Mouse (Mus musculus) liver, adult 2 months (tissue): ENCODE measurements around the gene Cx3cr1.

Experiments
- CTCF ChIP-seq: fragments of 200-500 bp; IDR thresholded peaks from 2 replicates; pipeline ENCODE4 v1.5.1; 2011; ENCODE audit warnings: low read depth, low read length, control low read depth
- POLR2A ChIP-seq: fragments of 200-500 bp; IDR thresholded peaks from 2 replicates; pipeline ENCODE4 v1.6.1; 2011; ENCODE audit warnings: low read length, control low read depth; ENCODE audit not compliant: insufficient read depth; ENCODE audit errors: extremely low read depth

DNA sequence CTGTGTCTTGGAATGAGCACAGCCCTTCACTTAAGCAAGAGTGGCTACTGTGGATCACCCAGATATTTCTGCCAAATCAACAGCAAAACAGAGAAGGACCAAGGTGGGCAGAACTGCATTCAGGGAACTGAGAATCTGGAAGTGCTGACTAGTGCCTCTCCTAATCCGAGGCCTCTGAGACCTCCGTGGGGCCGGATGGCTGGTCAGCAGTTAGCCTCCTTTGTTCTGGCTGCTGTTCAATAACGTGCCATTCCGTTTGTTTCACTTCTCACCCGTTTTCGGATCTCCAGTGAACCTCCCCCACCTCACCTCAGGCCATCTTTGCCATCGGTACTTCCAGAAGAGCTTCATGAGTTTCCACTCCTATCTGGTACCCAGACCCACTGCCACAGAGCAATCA lies 35.3 kb downstream of the Cx3cr1 start:
- TF ChIP-seq POLR2A, result no peak
- TF ChIP-seq CTCF, result no peak
